Mouse (Mus musculus) gastrocnemius, postnatal 14 days (tissue): ENCODE data around the gene Rac3. TPM values are rescaled to one million over a fixed set of nuclear protein-coding genes. Genes with fewer than 3 reads are reported as not detected.
"Not testable (repeated sequence)": the region's sequence is repeated elsewhere in the genome, so short reads cannot be mapped to it uniquely, and the experiment has no call there.

Experiments
- DNase-seq: peaks from one replicate; pipeline ENCODE4 v3.0.0; 2021; ENCODE audit warnings: mixed read lengths
- intact Hi-C: fragments of 180-260 bp; cut with DNase I; formaldehyde crosslinking; loops from one replicate; pipeline ENCODE4 v1.15.1; 2025; ENCODE audit warnings: low total_unique reads
- total RNA-seq, 2 experiments: library from RNA; stranded (reverse); gene quantifications; 2 replicates each; pipeline ENCODE4 v1.2.3; 2021

The Rac3 gene
- total RNA-seq, 2 experiments from 2014 or later: 1.5 to 1.9 TPM

DNA sequence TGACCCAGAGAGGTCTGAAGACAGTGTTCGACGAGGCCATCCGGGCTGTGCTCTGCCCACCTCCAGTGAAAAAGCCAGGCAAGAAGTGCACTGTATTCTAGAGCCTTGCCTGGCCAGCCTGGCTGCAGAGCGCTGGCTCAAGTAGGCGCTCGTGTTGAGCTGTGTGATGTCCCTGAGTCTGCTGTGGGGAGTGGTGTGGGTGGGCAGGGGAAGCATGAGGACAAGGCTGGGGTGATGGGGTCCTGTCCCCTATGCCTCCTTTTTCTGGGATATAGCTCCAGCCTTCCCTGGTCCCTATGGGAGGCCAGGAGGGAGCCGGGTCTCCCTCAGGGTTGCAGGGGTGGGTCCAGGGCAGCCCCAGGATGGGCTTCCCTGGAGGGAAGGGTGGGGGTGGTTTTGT lies 2.2 kb downstream of the Rac3 start:
- intact Hi-C loops: no loop called here
- DNase-seq: no peak

DNA sequence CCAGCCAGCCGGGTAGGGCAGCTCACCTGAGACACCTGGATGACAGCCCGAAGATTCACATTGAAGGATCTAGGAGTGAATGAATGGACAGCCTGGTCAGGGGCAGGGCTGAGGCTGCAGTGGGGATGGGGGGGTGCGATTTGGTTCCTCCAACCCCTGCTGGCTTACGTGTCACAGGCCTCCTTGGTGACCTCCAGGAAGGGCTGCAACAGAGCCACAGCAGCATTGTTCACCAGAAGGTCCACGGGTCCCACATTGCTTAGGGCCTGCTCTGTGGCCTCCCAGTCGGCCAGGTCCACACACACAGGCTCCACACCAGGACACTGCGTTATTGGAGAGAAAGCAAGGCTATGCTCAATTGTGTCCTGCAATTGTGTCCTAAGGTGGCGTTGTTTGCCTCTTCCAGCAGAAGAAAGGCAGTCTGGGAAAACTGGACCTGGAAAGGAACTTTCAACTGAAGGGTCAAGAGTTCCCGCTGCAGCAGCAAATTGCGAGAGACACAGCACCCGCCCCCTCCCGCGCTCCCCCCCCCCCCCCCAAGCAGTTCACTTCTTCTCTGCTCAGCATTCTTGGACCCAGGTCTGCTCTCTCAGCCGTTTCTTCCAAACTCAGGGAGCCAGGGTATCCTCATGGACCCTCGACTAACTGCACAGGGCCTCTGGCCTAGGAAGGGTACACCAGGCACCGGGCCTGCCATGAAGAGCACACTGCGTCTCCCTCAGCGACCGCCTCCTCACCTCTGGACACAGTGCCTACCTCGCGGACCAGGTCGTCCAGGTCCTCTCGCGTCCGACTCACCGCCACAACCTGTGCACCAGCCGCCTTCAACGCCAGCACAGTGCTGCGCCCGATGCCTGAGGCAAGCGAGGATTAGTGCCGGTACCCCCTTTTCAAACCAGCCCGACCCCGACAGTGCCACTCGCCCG lies 5.2 kb downstream of the Rac3 start:
- intact Hi-C loops: no loop called here
- DNase-seq: no peak

DNA sequence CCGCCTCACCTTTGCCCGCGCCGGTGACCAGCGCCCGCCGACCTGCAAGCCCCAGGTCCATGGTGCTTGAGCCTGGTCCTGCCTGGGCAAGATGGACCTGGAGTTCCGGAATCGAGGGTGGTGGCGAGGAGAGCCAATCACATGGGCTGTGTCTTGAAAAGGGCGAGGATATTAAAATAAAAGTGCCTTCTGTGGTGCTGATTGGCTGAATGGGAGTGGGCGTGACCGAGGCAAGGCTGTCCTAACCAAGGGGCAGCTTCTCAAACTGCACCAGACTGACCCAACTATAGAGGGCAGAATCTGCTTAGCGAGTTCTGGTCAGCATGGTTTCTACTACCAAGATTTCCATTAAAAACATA lies 5.9 kb downstream of the Rac3 start, which contains the start of gene Dcxr:
TSS of gene Dcxr (minus strand) at position 113 of the 359 bp plus-strand sequence.
- intact Hi-C loops: no loop called here

DNA sequence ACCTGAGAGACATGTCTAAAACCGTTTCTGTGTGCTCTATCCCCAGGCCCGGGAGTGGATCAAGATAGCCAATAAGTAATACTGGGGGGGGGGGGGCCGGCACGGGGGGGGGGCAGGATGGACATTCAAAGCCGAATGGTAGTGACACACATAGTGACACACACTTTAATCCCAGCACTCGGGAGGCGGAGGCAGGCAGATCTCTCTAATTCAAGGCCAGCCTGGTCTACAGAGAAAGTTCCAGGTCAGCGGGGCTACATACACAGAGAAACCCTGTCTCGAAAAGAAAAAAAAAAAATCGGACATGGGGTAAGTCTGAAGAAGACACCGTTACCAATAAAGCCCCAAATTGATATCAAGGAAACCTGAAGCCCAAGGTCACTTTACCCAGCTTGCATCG lies 6.3 kb downstream of the Rac3 start:
- intact Hi-C loops: no loop called here
- no peak for DNase-seq

More for the DNA sequence above, 5.9 kb downstream of the Rac3 start, which contains the start of gene Dcxr:
- DNase-seq: peak; percentile 89

DNA sequence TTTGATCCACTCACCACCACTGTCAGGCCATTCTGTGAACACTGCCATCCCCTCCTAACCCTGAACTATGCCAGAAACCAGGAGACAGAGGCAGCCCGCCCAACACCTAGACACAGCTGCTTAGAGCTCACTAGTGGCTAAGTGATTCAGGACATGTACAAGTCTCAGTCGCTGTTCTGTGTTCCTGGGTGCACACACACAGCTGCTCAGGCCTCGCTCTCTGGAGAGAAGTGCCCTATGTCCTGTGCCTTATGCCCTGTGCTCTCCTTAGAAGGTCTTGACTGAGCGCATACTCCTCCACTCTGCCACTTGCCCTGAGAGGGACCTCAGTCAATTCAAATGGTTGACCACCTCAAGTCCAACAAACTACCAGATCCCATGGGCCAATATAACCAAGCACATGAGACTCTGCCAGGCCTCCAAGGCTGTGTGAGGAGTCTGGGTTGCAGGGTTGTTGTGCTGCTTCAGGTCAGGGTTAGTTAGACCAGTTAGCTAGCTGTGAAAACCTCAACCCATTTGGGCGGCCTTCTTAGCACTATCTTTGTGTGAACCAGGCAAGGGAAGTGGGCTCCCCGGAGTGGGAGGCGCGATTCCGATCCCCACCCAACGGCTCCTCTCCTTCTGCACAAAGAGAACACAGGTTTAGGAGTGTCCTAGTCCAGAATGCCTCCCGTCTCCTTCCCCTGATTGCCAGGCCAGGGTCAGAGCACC lies 7.4 kb downstream of the Rac3 start:
- no peak for DNase-seq
- intact Hi-C loops: no loop called here

DNA sequence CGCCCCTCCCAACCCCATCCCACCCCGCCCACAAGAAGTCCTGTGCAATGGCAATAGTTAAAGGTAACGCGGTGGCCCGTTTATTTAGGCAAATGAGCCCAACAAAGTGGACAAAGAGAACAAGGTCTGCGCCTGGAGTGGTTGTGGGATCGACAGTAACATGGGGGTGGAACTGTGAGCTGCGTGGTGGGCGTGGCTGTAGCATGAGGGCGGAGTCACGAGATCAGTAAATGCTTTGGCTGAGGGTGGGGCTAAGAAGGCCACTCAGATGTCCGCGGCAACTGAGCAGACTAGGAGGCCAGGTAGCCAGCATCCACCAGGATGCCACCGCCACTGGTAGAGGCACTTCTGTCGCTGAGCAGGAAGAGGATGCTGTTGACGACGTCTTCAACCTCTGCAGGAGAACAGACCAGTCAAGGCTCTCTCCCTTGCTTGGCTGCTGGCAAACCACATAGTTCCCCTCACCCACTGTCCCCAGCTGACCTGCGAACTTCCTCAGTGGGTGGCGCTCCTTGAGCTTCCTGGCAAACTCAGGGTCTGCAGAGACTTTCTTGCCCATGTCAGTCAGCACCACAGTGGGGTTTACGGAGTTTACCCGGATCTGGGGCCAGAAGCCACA lies 8.3 kb downstream of the Rac3 start:
- intact Hi-C loops, DNase-seq: not testable (repeated sequence)

DNA sequence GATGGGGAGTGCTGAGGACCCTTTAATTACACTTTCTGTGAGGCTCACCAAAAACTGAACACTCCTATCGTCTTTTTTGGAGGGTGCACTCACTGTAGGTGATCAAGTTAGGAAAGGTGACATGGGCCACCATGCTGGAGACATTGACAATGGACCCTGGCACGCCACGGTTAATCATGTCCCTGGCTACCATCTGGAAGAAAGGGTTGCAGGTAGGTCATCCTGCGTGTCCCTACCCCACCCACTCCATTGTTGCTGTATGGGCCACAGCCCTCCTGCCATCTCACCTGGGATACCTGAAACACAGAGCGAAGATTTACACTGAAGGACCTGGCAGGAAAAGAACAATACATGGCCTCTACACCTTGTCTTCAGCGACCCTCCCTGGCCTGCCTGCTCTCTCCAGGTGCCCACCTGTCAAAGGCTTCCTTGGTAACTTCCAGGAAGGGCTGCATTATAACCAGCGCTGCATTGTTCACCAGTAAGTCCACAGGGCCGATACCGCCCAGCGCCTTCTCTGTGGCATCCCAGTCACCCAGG lies 9.1 kb downstream of the Rac3 start:
- no peak for DNase-seq
- intact Hi-C loops: no loop called here

DNA sequence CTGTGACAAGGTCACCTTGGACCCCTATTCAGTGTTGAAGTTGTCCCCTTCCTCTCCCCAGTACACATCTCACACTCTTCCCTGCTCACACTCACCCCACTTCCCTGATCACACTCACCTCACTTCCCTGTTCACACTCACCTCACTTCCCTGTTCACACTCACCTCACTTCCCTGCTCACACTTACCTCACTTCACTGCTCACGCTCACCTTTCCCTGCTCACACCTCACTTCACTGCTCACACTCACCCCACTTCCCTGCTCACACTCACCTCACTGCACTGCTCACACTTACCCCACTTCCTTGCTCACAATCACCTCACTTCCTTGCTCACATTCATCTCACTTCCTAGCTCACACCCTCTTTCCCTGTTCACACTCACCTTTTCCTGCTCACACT lies 10.1 kb downstream of the Rac3 start:
- intact Hi-C loops: no loop called here
- no peak for DNase-seq

DNA sequence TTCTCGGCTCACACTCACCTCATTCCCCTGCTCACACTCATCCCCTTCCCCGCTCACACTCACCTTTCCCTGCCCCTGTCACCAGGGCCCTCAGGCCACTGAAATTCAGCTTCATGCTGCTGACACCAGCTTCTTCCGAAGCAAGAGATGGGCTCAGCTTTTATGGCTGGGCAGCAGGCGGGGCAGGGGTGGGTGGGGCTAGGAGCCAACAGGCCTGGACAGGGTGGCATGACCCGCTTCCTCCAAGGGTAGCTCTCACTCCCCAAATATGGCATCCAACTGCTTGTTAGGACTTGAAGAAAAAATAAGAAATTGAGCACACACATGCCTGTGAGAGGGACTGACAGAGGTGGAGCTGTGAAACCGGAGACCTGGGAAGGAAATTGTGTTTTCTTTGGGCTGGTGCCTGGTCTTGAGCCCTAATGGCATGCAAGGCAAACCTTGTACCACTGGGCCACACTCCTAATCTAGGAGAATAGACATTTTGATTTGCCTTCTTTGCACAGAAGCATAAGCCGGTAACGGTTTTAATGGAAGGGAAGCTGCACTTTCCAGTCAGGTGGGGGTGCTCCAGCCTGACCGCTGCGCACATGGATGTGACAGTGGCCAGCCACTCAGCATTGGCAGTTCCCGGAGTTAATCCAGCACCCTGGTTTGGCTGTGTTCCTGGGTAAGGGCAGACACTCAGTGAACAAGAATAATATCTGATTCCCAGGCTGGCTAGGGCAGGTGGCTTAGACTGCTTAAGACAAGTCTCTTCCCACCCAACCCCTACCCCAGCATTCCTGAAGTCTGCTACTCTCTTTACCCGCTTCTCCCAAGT lies 10.8 kb downstream of the Rac3 start, which contains the start of gene Cbr2:
TSS of gene Cbr2 (minus strand) at position 257 of the 823 bp plus-strand sequence.
- DNase-seq: no peak
- intact Hi-C loops: no loop called here

DNA sequence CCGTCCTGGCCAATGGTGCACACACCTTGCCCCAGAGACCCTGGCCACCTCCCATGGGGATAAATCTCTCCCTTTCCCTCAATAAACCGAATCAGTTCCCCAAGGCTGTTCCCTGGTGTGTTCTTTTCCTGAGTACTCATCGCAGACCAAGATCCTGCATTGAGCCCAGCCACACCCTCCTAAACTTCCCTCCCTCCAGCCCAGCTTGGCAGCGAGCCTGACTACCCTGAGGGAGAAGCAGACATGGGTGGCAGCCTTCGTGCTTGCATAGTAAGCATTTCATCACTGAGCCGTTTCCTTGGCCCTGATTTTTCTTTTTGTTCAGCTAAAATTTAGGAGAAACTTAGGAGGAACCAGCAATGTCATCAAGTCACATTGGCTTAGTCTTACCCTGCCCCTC lies 12.3 kb downstream of the Rac3 start:
- DNase-seq: peak; percentile 55
- intact Hi-C loops: no loop called here

DNA sequence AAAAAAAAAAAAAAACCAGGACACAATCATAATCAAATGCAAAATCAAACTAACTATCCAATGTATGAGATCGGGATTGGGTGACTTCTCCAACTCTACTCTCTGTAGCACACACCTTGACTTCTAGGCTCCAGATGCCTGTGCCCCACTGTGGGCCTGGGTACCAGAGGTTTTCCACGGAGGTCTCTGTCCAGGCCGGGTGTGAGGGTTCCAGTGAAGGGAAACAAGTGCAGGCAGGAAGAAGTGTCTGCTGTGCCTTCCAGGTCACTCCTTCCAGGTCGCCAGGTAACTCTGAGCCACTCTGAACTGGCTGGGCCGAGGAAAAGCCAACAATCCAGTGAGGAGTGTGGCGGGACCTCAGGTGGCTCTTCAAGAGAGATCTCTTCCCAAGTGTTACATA lies 15.2 kb downstream of the Rac3 start:
- intact Hi-C loops: no loop called here
- DNase-seq: no peak

DNA sequence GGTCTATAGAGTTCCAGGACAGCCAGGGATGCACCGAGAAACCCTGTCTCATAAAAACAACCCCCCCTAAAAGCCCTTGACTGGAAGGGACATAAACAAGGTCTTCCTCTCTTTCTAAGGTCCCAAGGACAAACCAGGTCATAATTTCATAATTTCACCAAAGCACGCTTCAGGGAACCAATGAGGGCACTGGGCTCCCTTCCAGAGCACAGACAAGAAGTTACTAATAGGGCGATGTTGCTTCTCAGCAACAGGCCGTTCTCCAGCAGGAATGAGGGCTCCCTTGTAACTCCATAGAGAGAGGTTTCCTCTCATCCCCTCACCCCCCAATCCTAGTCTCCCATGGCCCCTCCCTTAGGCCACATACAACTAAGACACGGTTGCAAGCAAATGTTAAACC lies 19.7 kb downstream of the Rac3 start:
- no peak for DNase-seq
- intact Hi-C loops: no loop called here

DNA sequence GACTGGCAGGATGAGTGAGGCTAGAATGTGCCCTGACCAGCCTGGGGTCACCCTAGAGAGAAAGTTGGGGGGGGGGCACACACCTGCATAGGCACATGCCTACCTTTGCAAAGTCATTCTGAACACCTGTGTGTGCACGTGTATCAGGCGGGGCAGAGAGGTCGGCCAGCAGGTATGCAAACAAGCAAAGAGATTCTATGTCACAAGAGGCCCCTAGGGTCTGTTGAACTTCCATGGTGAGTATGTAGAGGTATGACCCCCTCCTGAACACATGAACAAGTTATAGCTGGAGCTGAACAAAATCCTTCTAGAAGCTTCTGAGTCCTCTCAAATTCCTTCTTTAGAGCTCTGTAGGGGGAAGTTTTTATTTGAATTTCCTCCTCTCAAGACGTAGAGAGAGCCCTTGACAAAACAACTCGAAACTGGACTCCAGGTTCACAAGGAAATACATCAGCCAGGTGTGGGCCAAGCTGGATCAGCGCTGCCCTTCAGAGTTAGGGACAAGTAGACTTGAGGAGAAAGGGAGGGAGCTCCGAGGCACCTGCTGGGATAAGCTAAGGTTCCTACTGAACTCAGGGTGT lies 22.9 kb downstream of the Rac3 start:
- intact Hi-C loops: no loop called here
- DNase-seq: no peak

DNA sequence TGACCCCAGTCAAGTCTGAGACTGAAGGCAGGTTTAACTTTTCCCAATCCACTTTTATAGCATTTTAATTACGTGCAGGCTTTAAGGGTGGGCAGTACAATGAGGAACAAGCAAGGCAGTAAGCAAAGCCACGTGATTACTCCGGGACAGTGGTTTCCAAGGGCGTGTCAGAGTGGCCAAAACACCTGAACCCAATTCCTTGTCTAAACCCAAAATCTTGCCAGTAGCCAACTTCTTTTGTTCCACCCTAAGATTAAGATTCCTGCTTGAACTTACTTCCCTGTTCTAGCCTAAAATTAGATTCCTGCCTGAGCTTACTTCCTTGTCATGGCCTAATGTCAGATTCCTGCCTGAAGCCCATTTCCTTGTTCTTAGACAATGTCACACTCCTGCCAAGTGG lies 26.7 kb downstream of the Rac3 start:
- intact Hi-C loops: no loop called here
- no peak for DNase-seq

DNA sequence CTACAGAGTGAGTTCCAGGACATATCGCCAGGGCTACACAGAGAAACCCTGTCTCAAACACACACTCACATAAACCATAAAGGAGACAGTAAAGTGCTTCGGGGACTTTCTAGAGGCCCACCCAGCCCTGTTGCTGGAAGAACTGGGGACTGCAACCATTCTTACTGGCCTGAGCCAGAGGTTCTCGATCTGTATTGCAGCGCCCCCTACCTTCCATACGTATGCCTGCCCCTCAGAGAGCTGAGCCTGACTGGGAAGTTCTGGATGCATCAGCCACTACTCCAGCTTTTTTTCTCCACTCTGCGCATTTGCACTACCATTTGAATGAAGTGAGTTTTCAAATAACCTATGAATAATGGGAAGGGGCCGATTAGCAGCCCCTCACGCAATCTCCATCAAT lies 28.2 kb downstream of the Rac3 start:
- no peak for DNase-seq
- intact Hi-C loops: no loop called here

DNA sequence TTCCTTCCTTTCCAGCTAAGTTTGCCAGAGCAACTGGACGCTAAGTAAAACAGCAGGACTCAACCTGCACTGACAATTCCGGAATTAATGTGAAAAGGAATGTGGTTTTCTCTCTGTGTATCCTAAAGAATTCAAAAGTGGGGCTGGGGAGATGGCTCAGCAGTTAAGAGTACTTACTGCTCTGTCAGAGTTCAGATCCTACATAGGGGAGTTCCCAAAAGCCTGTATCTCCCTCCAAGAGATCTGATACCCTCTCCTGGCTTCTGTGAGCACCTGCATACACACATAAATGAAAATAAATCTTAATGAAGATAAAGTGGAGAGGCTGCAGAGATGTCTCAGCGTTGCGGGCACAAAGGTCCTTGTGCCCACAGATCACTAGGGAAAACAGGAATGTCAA lies 30.3 kb downstream of the Rac3 start:
- DNase-seq: no peak
- intact Hi-C loops: no loop called here

DNA sequence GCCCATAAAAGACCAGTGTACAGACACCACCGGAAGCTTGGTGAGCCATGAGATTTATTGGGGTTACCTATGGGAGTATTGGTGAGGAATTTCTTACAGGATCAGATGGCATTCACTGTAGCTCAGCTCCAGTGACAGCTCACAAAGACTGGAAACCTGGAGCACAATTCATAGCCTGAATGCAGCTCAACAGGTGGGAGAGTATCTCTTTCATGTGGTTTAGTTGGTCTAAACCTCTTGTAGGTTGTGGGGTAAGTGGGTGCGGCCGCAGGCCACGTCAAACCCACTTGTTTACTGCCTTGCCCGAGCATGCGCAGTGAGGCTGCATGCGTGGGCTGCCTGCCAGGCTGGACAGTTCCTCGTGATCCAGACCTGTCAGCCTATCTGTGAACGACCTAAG lies 39.0 kb downstream of the Rac3 start:
- no peak for DNase-seq

DNA sequence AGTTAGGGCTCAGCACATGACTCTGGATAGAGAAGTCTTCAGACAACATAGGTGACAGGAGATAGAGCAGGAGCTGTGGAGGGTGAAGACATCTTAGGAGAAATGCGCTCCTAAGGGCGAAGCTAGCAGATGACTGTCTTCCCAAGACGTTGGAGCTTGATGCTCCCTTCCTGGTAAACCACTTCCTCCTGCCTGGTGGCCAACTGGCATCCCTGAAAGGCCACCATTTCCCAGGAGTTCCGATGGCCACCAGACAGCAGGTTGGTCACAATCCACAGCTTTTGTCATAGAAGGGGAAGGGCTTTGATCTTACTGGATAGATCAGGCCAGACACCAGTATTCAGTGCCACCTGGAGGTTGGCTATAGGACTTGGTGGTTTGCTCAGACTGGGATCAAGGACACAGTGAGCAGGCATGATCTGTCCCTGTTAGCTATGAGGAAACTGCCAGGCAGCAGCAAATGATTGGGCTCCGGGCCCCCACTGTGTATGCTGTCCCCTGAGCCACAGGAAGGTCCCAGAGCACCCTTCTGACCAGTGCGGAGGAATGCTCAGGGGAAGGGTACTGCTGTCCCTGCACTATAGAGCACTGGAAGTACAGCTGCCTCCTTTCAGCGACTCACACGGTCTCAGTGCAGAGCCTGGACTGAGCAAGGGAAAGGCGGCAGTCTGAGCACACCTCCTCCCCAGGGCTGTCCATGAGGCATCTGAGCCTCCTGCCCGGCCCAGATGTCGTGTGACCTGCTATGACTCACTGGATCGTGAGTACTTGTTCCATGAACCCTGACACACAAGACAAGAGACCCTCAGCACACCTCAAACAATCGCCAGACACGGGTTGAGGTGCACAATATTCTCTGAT lies 40.8 kb downstream of the Rac3 start:
- no peak for DNase-seq
- intact Hi-C loops: no loop called here

More for the DNA sequence above, 39.0 kb downstream of the Rac3 start:
- intact Hi-C loops: no loop called here
